Mouse (Mus musculus) C2C12 (cell line): ENCODE measurements around the gene Zfp280c. TPM values are rescaled to one million over a fixed set of nuclear protein-coding genes. Genes with fewer than 3 reads are reported as not detected.
A peak's percentile ranks its signal among the peaks of the same experiment; 100 is the strongest.

Source experiments
- H3K27me3 ChIP-seq: one replicate; pipeline ENCODE4 v1.6.1; 2011; ENCODE audit not compliant: control insufficient read depth, insufficient read depth, insufficient read length
- H3K36me3 ChIP-seq: one replicate; pipeline ENCODE4 v1.6.1; 2011; ENCODE audit not compliant: control insufficient read depth, insufficient read depth
- H3K4me3 ChIP-seq: one replicate; pipeline ENCODE4 v1.5.1; 2011; ENCODE audit warnings: mild to moderate bottlenecking, control low read depth; ENCODE audit not compliant: poor library complexity, insufficient read depth, severe bottlenecking
- H3K79me2 ChIP-seq: one replicate; pipeline ENCODE4 v1.6.1; 2011; ENCODE audit not compliant: control insufficient read depth, insufficient read depth
- H3K79me3 ChIP-seq: one replicate; pipeline ENCODE4 v1.6.1; 2011; ENCODE audit warnings: low read depth, control low read depth
- H3ac ChIP-seq: one replicate; pipeline ENCODE3; 2011; ENCODE audit warnings: low read depth; ENCODE audit not compliant: control insufficient read depth, insufficient read length
- CEBPB ChIP-seq: IDR thresholded peaks from one replicate; pipeline ENCODE4 v1.6.1; 2011; ENCODE audit warnings: low read depth, mild to moderate bottlenecking, control low read depth, moderate library complexity
- CTCF ChIP-seq: IDR thresholded peaks from one replicate; pipeline ENCODE4 v1.5.1; 2011; ENCODE audit not compliant: control insufficient read depth, insufficient read depth, insufficient read length
- FOSL1 ChIP-seq: IDR thresholded peaks from one replicate; pipeline ENCODE4 v1.8.0; 2011; ENCODE audit warnings: mild to moderate bottlenecking, low read length; ENCODE audit not compliant: poor library complexity, insufficient read depth, severe bottlenecking
- MAX ChIP-seq: IDR thresholded peaks from one replicate; pipeline ENCODE4 v1.6.1; 2011; ENCODE audit warnings: mild to moderate bottlenecking, control low read depth
- MYOD1 ChIP-seq: IDR thresholded peaks from one replicate; pipeline ENCODE4 v1.6.1; 2011; ENCODE audit warnings: low read depth; ENCODE audit not compliant: control insufficient read depth, insufficient read length
- MYOG ChIP-seq: IDR thresholded peaks from one replicate; pipeline ENCODE4 v1.6.1; 2011; ENCODE audit not compliant: control insufficient read depth, insufficient read length; ENCODE audit errors: extremely low read depth
- USF1 ChIP-seq: IDR thresholded peaks from one replicate; pipeline ENCODE4 v1.6.1; 2011; ENCODE audit warnings: low read depth, mild to moderate bottlenecking, control low read depth, moderate library complexity
- polyA plus RNA-seq: library from polyadenylated mRNA; unstranded; fragments of >200 nt; fragmentation: generic; extraction: Trizol; gene quantifications from one replicate; pipeline ENCODE4 v1.2.1, GENCODE M21; 2012; ENCODE audit warnings: missing spikeins

The Zfp280c gene
- polyA plus RNA-seq, 1 experiment, result 3.5 TPM

DNA sequence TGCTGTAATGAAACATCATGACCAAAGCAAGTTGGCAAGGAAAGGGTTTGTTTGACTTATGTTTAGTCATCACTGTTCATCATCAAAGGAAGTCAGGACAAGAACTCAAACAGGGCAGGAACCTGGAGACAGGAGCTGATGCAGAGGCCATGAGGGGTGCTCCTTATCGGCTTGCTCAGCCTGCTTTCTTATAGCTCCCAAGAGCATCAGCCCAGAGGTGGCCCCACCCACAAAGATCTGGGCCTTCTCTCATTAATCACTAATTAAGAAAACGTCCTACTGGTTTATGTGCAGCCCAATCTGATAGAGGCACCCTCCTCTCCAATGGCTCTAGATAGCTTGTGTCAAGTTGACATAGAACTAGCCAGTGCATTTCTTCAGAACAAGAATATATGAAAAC, 10.6 kb upstream of the Zfp280c start:
- H3K36me3 ChIP-seq, result no peaks in the 10 kb centered on the region
- H3K79me2 ChIP-seq, result no peaks in the 10 kb centered on the region
- H3K4me3 ChIP-seq, result no peak overlapping the region
- H3K79me3 ChIP-seq, result no peaks in the 10 kb centered on the region
- no peak overlapping the region for H3ac ChIP-seq
- no peaks in the 10 kb centered on the region for H3K27me3 ChIP-seq
- TF ChIP-seq USF1, result no peak
- no peak for TF ChIP-seq MAX
- TF ChIP-seq MYOD1, result no peak
- no peak for TF ChIP-seq MYOG
- TF ChIP-seq CTCF, result no peak

DNA sequence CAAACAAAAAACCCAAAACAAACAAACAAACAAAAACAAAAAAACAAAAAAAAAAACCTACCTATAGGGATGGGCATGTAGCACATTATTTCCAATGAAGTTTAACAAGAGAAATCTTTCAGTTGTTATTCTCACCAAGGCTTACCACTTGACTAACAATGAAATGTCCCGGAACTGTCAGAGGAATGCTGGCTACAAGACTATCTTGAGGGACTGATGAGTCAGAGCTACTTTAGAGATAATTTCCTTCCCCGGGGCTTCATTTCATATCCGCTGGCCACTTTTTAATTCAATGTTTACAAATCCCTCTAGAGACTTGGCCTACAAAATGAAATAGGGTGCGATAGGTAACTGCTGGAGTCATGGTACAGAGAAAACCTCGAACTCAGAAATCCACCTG, 2.6 kb upstream of the Zfp280c start:
- H3K79me2 ChIP-seq, result peaks cover 19% of the 10 kb centered on the region
- peaks cover 4% of the 10 kb centered on the region for H3K36me3 ChIP-seq
- peaks cover 9% of the 10 kb centered on the region for H3K79me3 ChIP-seq
- H3K4me3 ChIP-seq, result no peak overlapping the region
- TF ChIP-seq MYOD1 (no peak), FOSL1 (no peak), USF1 (no peak), MAX (no peak), CEBPB (no peak), CTCF (no peak), MYOG (no peak)
- no peaks in the 10 kb centered on the region for H3K27me3 ChIP-seq
- no peak overlapping the region for H3ac ChIP-seq

DNA sequence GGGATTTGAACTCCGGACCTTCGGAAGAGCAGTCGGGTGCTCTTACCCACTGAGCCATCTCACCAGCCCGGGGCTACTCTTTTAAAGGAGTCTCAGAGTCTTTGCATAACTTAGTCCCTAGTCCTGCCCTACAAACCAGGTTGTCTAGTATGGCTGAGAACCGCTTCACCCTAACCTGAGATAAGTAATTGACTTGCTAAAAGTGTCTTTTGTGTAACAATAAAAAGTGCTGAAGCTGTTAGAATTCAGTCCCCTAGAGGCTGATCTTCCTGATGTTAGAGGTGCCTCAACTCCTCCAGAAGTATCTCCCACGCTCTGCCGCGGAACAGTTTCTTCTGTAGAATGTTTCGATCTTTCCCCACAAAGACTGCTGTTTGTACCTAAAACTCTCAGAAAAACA, 1.7 kb upstream of the Zfp280c start:
- H3K36me3 ChIP-seq, result peaks cover 10% of the 10 kb centered on the region
- TF ChIP-seq FOSL1 (no peak), CTCF (no peak), MYOD1 (no peak), CEBPB (no peak), MYOG (no peak), USF1 (no peak), MAX (no peak)
- H3K27me3 ChIP-seq, result no peaks in the 10 kb centered on the region
- H3ac ChIP-seq, result no peak overlapping the region
- H3K79me2 ChIP-seq, result peaks cover 25% of the 10 kb centered on the region
- no peak overlapping the region for H3K4me3 ChIP-seq
- peaks cover 9% of the 10 kb centered on the region for H3K79me3 ChIP-seq

DNA sequence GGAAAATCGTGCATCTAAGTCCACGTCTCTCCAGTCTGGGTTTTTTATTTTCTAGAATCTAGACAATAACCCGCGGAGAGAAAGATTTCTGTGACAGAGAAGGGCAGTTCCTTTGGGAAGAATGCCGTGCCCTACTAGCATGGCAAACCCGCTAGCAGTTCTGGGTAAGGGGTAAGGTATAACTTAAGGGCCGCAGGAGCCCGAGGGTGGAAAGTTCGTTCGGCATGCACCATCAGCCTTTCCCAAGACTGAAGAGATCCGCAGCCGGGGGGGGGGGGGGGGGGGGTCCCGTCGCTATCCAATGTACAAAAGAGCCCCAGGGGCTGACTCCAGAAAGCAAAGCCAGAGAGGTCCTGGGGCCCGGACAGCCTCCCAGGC, 594 bp downstream of the Zfp280c start:
- peaks cover 19% of the 10 kb centered on the region for H3K36me3 ChIP-seq
- H3K79me2 ChIP-seq, result peaks cover 31% of the 10 kb centered on the region
- peak overlapping the region; percentile 42 for H3K4me3 ChIP-seq
- H3K27me3 ChIP-seq, result no peaks in the 10 kb centered on the region
- H3ac ChIP-seq, result peak overlapping the region; percentile 60
- H3K79me3 ChIP-seq, result peaks cover 11% of the 10 kb centered on the region
- TF ChIP-seq CEBPB (no peak), MYOD1 (no peak)

DNA sequence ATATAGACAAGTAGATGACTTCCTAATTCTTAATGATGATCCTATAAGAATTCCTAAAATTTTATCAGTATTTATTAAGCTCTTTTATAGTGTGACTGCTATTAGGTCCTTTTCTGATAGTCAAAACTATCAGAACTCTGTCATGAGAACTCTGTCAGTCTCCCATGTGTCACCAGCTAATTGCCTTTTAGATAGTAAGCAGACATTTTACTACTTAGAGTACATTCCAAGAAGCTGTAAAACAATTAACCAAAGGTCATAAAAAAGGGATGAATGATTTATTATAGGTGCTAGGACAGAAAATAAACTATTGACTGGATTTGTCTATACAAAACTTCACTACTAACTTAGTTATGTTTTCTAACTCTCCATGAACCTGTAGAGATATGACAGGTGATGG, 11.0 kb downstream of the Zfp280c start:
- TF ChIP-seq CEBPB (no peak), MYOD1 (no peak), MAX (no peak), CTCF (no peak), FOSL1 (no peak), USF1 (no peak), MYOG (no peak)
- no peak overlapping the region for H3K4me3 ChIP-seq
- no peaks in the 10 kb centered on the region for H3K79me3 ChIP-seq
- H3K27me3 ChIP-seq, result no peaks in the 10 kb centered on the region
- peaks cover 36% of the 10 kb centered on the region for H3K36me3 ChIP-seq
- no peaks in the 10 kb centered on the region for H3K79me2 ChIP-seq
- H3ac ChIP-seq, result no peak overlapping the region

DNA sequence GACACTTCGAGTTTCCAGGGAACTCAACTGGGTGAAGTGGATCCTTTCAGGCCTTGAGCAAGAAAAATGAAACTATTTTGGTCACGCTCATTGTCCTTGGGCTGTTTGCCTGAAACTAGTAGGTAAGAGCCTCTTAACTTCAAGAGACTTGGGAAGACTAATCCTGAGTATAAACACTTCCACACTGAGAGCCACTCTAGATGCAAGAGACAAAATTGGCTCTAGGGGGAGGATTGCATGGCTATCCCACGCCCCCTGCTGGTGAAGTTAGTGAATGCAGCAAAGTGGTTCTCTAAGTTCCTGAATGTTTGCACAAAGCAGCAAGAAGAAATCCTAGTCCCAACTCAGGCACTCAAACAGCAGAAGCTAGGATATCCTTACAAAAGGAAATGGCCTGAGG, 62.1 kb downstream of the Zfp280c start:
- Histone ChIP-seq H3K36me3 (no peaks in the 10 kb centered on the region), H3K79me2 (no peaks in the 10 kb centered on the region), H3K79me3 (no peaks in the 10 kb centered on the region), H3K4me3 (no peak overlapping the region), H3K27me3 (no peaks in the 10 kb centered on the region), H3ac (no peak overlapping the region)
- TF ChIP-seq MAX (no peak), FOSL1 (no peak), USF1 (no peak), CEBPB (no peak), CTCF (peak; percentile 27), MYOD1 (no peak)
